Mouse (Mus musculus) cortical plate, adult 2 months (tissue): ENCODE data around the gene Srrd. TPM values are rescaled to one million over a fixed set of nuclear protein-coding genes. Genes with fewer than 3 reads are reported as not detected.
A peak's percentile ranks its signal among the peaks of the same experiment; 100 is the strongest.

Experiments
- H3K27ac ChIP-seq: fragments of 200-500 bp; 2 replicates; pipeline ENCODE4 v1.5.1; 2012; ENCODE audit warnings: low read length, control low read depth, inconsistent platforms; ENCODE audit not compliant: insufficient read depth
- H3K4me1 ChIP-seq: fragments of 200-500 bp; 2 replicates; pipeline ENCODE4 v1.6.1; 2011; ENCODE audit warnings: low read length; ENCODE audit not compliant: control insufficient read depth, insufficient read depth
- H3K4me3 ChIP-seq: fragments of 200-500 bp; 2 replicates; pipeline ENCODE4 v1.5.1; 2011; ENCODE audit warnings: mild to moderate bottlenecking, low read length, control low read depth; ENCODE audit not compliant: insufficient read depth
- CTCF ChIP-seq: fragments of 200-500 bp; IDR thresholded peaks from 2 replicates; pipeline ENCODE4 v1.5.1; 2011; ENCODE audit warnings: mild to moderate bottlenecking, control low read depth, low read length; ENCODE audit not compliant: insufficient read depth; ENCODE audit errors: extremely low read depth
- POLR2A ChIP-seq: fragments of 200-500 bp; IDR thresholded peaks from 2 replicates; pipeline ENCODE4 v1.6.1; 2011; ENCODE audit warnings: mild to moderate bottlenecking, low read length, control low read depth; ENCODE audit not compliant: insufficient read depth; ENCODE audit errors: extremely low read depth
- polyA plus RNA-seq: library from polyadenylated mRNA; depleted of rRNA; stranded (reverse); fragments of >200 nt; gene quantifications from 2 replicates; pipeline ENCODE4 v1.2.3, GENCODE M21; 2012

The Srrd gene
- polyA plus RNA-seq, 1 experiment, result 61.9 TPM

- H3K4me3 ChIP-seq, result no peak overlapping the region
- peaks cover 9% of the 10 kb centered on the region for H3K4me1 ChIP-seq
- TF ChIP-seq CTCF (no peak), POLR2A (no peak)
- no peak overlapping the region for H3K27ac ChIP-seq
Measured at GRCm38 (mm10) chr5:112378716-112379115, 35.9 kb upstream of the Srrd start.

GRCm38 (mm10) chr5:112377380-112377779 lies 34.5 kb upstream of the Srrd start:
- Histone ChIP-seq H3K4me1 (peaks cover 6% of the 10 kb centered on the region), H3K4me3 (no peak overlapping the region), H3K27ac (peak overlapping the region; percentile 11; the same call in 1 of the 2 replicates)
- TF ChIP-seq CTCF, result no peak
- no peak for TF ChIP-seq POLR2A

- Histone ChIP-seq H3K4me3 (no peak overlapping the region), H3K4me1 (peaks cover 9% of the 10 kb centered on the region), H3K27ac (no peak overlapping the region)
- TF ChIP-seq POLR2A (no peak), CTCF (no peak)
Measured at GRCm38 (mm10) chr5:112376111-112376510, 33.3 kb upstream of the Srrd start.

- no peak for TF ChIP-seq POLR2A
- no peak for TF ChIP-seq CTCF
- peaks cover 13% of the 10 kb centered on the region for H3K4me1 ChIP-seq
- no peak overlapping the region for H3K4me3 ChIP-seq
- peak overlapping the region; percentile 82 for H3K27ac ChIP-seq
Measured at GRCm38 (mm10) chr5:112371933-112372332, 29.1 kb upstream of the Srrd start.

GRCm38 (mm10) chr5:112370236-112370813 lies 27.5 kb upstream of the Srrd start:
- Histone ChIP-seq H3K4me3 (no peak overlapping the region), H3K27ac (no peak overlapping the region), H3K4me1 (peaks cover 13% of the 10 kb centered on the region)
- no peak for TF ChIP-seq POLR2A
- no peak for TF ChIP-seq CTCF

GRCm38 (mm10) chr5:112369326-112369725 lies 26.5 kb upstream of the Srrd start:
- Histone ChIP-seq H3K4me3 (no peak overlapping the region), H3K27ac (no peak overlapping the region), H3K4me1 (peaks cover 13% of the 10 kb centered on the region)
- TF ChIP-seq POLR2A (no peak), CTCF (no peak)

- no peak overlapping the region for H3K4me3 ChIP-seq
- H3K4me1 ChIP-seq, result peaks cover 13% of the 10 kb centered on the region
- TF ChIP-seq POLR2A, result no peak
- TF ChIP-seq CTCF, result no peak
- H3K27ac ChIP-seq, result no peak overlapping the region
Measured at GRCm38 (mm10) chr5:112368666-112369065, 25.8 kb upstream of the Srrd start.

- TF ChIP-seq CTCF (no peak), POLR2A (no peak)
- H3K27ac ChIP-seq, result no peak overlapping the region
- peaks cover 13% of the 10 kb centered on the region for H3K4me1 ChIP-seq
- H3K4me3 ChIP-seq, result no peak overlapping the region
Measured at GRCm38 (mm10) chr5:112367929-112368328, 25.1 kb upstream of the Srrd start.

- Histone ChIP-seq H3K4me3 (no peak overlapping the region), H3K27ac (no peak overlapping the region), H3K4me1 (peaks cover 11% of the 10 kb centered on the region)
- no peak for TF ChIP-seq POLR2A
- peak; percentile 37; the same call in 1 of the 2 replicates for TF ChIP-seq CTCF
Measured at GRCm38 (mm10) chr5:112367338-112367737, 24.5 kb upstream of the Srrd start.

GRCm38 (mm10) chr5:112366879-112367278 lies 24.0 kb upstream of the Srrd start:
- no peak overlapping the region for H3K4me3 ChIP-seq
- TF ChIP-seq CTCF (no peak), POLR2A (no peak)
- no peak overlapping the region for H3K27ac ChIP-seq
- peaks cover 8% of the 10 kb centered on the region for H3K4me1 ChIP-seq
